Mouse (Mus musculus): ENCODE measurements around the gene Sft2d2. TPM values are rescaled to one million over a fixed set of nuclear protein-coding genes. Genes with fewer than 3 reads are reported as not detected.

The Sft2d2 gene
- polyA plus RNA-seq, 1 experiment, result 19.4 TPM

GRCm38 (mm10) chr1:165133279-165133678, 61.0 kb downstream of the Sft2d2 start:
- H3ac ChIP-seq (ENCODE audit: control insufficient read depth, insufficient read length), result no peak overlapping the region
- no peaks in the 10 kb centered on the region for H3K79me2 ChIP-seq (ENCODE audit: control insufficient read depth, insufficient read depth)
- H3K36me3 ChIP-seq (ENCODE audit: control insufficient read depth, insufficient read depth), result no peaks in the 10 kb centered on the region
- H3K4me3 ChIP-seq, result no peak overlapping the region
- TF ChIP-seq USF1 (IDR thresholded peaks at IDR 0.05; ENCODE audit: low read depth) (no peak), E2F4 (IDR thresholded peaks at IDR 0.05; ENCODE audit: insufficient read depth) (no peak), TCF12 (IDR thresholded peaks at IDR 0.05; ENCODE audit: insufficient read depth, poor library complexity, severe bottlenecking) (no peak), CEBPB (IDR thresholded peaks at IDR 0.05; ENCODE audit: insufficient read depth, poor library complexity, severe bottlenecking) (no peak), MYOG (IDR thresholded peaks at IDR 0.05; ENCODE audit: control insufficient read depth in 1 of 3, insufficient read depth in 1 of 3, insufficient read length in 2 of 3, low read depth in 2 of 3) (no peak), MYOD1 (IDR thresholded peaks at IDR 0.05; ENCODE audit: control insufficient read depth in 1 of 3, insufficient read length in 2 of 3, low read depth in 2 of 3) (no peak), POLR2A (IDR thresholded peaks at IDR 0.05; ENCODE audit: insufficient read length, low read depth) (no peak), REST (IDR thresholded peaks at IDR 0.05; ENCODE audit: insufficient read depth, insufficient read length) (no peak), TCF3 (IDR thresholded peaks at IDR 0.05; ENCODE audit: insufficient read length, low read depth) (no peak), POLR2AphosphoS2 (IDR thresholded peaks at IDR 0.05; ENCODE audit: insufficient read length, low read depth) (no peak), MAX (IDR thresholded peaks at IDR 0.05; ENCODE audit: low read depth) (no peak)
- no peak overlapping the region for H3K4me2 ChIP-seq (ENCODE audit: low read depth)
- H3K27me3 ChIP-seq (ENCODE audit: control insufficient read depth, insufficient read depth, insufficient read length), result peaks cover 12% of the 10 kb centered on the region

GRCm38 (mm10) chr1:165132187-165132877, 61.9 kb downstream of the Sft2d2 start:
- H3K79me2 ChIP-seq (ENCODE audit: control insufficient read depth, insufficient read depth), result no peaks in the 10 kb centered on the region
- H3K4me2 ChIP-seq (ENCODE audit: low read depth), result no peak overlapping the region
- H3ac ChIP-seq (ENCODE audit: control insufficient read depth, insufficient read length), result no peak overlapping the region
- no peak for TF ChIP-seq POLR2AphosphoS2 (IDR thresholded peaks at IDR 0.05; ENCODE audit: insufficient read length, low read depth)
- no peak for TF ChIP-seq CEBPB (IDR thresholded peaks at IDR 0.05; ENCODE audit: insufficient read depth, poor library complexity, severe bottlenecking)
- peak in 2 of 3 experiments; percentile 11 to 52 for TF ChIP-seq MYOG (IDR thresholded peaks at IDR 0.05; ENCODE audit: control insufficient read depth in 1 of 3, insufficient read depth in 1 of 3, insufficient read length in 2 of 3, low read depth in 2 of 3)
- TF ChIP-seq MAX (IDR thresholded peaks at IDR 0.05; ENCODE audit: low read depth), result no peak
- TF ChIP-seq POLR2A (IDR thresholded peaks at IDR 0.05; ENCODE audit: insufficient read length, low read depth), result no peak
- peak; percentile 27 to 62 (median 49) for TF ChIP-seq MYOD1 (IDR thresholded peaks at IDR 0.05; ENCODE audit: control insufficient read depth in 1 of 3, insufficient read length in 2 of 3, low read depth in 2 of 3)
- H3K27me3 ChIP-seq (ENCODE audit: control insufficient read depth, insufficient read depth, insufficient read length), result peaks cover 4% of the 10 kb centered on the region
- H3K36me3 ChIP-seq (ENCODE audit: control insufficient read depth, insufficient read depth), result no peaks in the 10 kb centered on the region
- H3K4me3 ChIP-seq, result no peak overlapping the region

GRCm38 (mm10) chr1:165129573-165129972, 64.7 kb downstream of the Sft2d2 start:
- peaks cover 6% of the 10 kb centered on the region for H3K27me3 ChIP-seq (ENCODE audit: control insufficient read depth, insufficient read depth, insufficient read length)
- no peak overlapping the region for H3K4me2 ChIP-seq (ENCODE audit: low read depth)
- TF ChIP-seq MYOD1 (IDR thresholded peaks at IDR 0.05; ENCODE audit: control insufficient read depth in 1 of 3, insufficient read length in 2 of 3, low read depth in 2 of 3) (no peak), E2F4 (IDR thresholded peaks at IDR 0.05; ENCODE audit: insufficient read depth) (no peak), MYOG (IDR thresholded peaks at IDR 0.05; ENCODE audit: control insufficient read depth in 1 of 3, insufficient read depth in 1 of 3, insufficient read length in 2 of 3, low read depth in 2 of 3) (no peak), USF1 (IDR thresholded peaks at IDR 0.05; ENCODE audit: low read depth) (no peak), TCF3 (IDR thresholded peaks at IDR 0.05; ENCODE audit: insufficient read length, low read depth) (no peak), CEBPB (IDR thresholded peaks at IDR 0.05; ENCODE audit: insufficient read depth, poor library complexity, severe bottlenecking) (no peak)
- H3ac ChIP-seq (ENCODE audit: control insufficient read depth, insufficient read length), result no peak overlapping the region
- no peaks in the 10 kb centered on the region for H3K36me3 ChIP-seq (ENCODE audit: control insufficient read depth, insufficient read depth)
- no peak overlapping the region for H3K4me3 ChIP-seq
- no peaks in the 10 kb centered on the region for H3K79me2 ChIP-seq (ENCODE audit: control insufficient read depth, insufficient read depth)

Other genes with a start within 250 kb of the Sft2d2 start
- gene Tbx19, start 33.7 kb downstream of the Sft2d2 start, polyA plus RNA-seq (2012; fragmentation: generic; extraction: Trizol), result not detected
- 35.8 TPM for gene Tiprl, start 42.6 kb upstream of the Sft2d2 start, polyA plus RNA-seq (2012; fragmentation: generic; extraction: Trizol)
- 1.8 TPM for gene Gpr161, start 101.4 kb upstream of the Sft2d2 start, polyA plus RNA-seq (2012; fragmentation: generic; extraction: Trizol)

Measured in myocyte (in vitro differentiated cells).